Mouse (Mus musculus) bone marrow macrophage, adult 2 months (primary cell): Measurements from ENCODE around the gene Fam228a. TPM values are rescaled to one million over a fixed set of nuclear protein-coding genes. Genes with fewer than 3 reads are reported as not detected.
"Not testable (repeated sequence)": the region's sequence is repeated elsewhere in the genome, so short reads cannot be mapped to it uniquely, and the experiment has no call there.

Source experiments
- H3K27ac ChIP-seq: 2 replicates; pipeline ENCODE4 v1.5.1; 2012; ENCODE audit warnings: low read depth, low read length; ENCODE audit not compliant: insufficient read depth
- H3K4me1 ChIP-seq: 2 replicates; pipeline ENCODE4 v1.6.1; 2012; ENCODE audit warnings: low read length; ENCODE audit not compliant: control insufficient read depth, insufficient read depth
- H3K4me3 ChIP-seq: 2 replicates; pipeline ENCODE4 v1.5.1; 2012; ENCODE audit warnings: mild to moderate bottlenecking, low read length, moderate library complexity; ENCODE audit not compliant: insufficient read depth
- CTCF ChIP-seq: IDR thresholded peaks from 2 replicates; pipeline ENCODE4 v1.5.1; 2012; ENCODE audit warnings: low read depth, mild to moderate bottlenecking, low read length, moderate library complexity
- POLR2A ChIP-seq: IDR thresholded peaks from 2 replicates; pipeline ENCODE4 v1.6.1; 2012; ENCODE audit warnings: mild to moderate bottlenecking, low read depth, low read length, borderline replicate concordance
- polyA plus RNA-seq: library from polyadenylated mRNA; stranded (reverse); fragments of >200 nt; gene quantifications from 2 replicates; pipeline ENCODE4 v1.2.4, GENCODE M21; 2012; ENCODE audit not compliant: missing spikeins, insufficient read depth, insufficient read length

Fam228a gene
- polyA plus RNA-seq, 1 experiment, result not detected

DNA sequence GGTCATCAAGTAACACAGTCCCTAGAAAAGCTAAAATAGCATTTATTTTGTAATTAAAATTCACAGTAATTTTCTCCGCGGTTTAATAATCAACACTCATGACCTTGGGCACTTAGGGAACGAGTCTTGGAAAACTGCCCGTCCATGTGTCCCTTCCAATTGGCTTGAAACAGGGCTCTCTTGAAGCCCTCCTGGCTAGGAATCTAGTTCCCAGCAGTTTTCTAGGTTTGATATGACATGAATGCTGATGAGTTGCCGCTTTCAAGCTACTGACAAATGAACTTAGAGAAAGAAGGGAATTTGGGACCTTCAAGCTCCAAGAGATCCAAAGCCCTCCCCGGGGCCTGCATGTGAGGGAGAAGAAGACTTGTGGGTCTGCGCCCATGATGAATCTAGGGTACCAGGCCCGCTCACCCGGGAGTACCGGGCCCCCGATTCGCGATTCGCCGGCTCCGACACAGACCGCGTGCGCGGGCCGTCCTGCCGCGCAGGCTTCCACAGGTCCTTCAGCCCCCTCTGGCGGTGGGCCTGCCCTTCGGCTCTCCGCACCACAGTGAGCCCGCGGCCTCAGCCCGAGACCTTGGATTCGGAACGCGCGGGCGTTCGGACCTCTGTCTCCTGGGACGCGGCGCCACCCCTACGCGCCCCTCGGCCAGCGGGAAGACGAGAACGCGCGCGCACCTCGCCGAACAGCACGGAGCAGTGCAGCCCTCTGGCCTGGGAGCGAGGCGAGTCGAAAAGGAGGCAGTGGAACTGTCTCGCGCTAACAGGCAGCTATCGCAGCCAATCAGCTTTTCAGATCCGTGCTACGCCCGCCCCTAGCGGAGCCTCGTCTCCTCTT lies 30.5 kb upstream of the Fam228a start, which contains the start of the genes Pfn4 and Fam228b:
Pfn4 (plus strand) TSS at position 531 of the 841 bp plus-strand sequence.
Fam228b (minus strand) TSS at position 776 of the 841 bp plus-strand sequence.
- no peaks in the 10 kb centered on the region for H3K4me1 ChIP-seq
- H3K4me3 ChIP-seq, result peak within 1 kb of the TSS; percentile 88
- H3K27ac ChIP-seq, result no peak within 1 kb of the TSS
- TF ChIP-seq POLR2A (no peak), CTCF (peak; percentile 38; the same call in 1 of the 2 replicates)

DNA sequence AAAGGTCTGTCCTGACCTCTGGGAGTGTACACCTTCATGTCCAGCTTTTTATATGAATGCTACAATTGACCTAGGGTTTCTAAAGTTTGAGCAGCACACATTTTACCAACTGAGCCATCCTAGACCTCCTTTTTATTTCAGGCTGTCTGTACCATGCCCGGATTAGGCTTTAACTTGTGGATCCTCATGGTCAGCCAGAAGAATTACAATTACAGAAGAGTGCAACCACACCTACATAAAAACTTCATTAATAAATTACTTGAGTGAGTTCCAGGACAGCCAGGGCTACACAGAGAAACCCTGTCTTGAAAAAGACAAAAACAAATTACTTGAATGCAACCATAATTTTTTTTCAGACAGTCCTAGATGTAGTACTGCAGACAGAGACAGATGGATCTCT lies 18.8 kb upstream of the Fam228a start:
- no peaks in the 10 kb centered on the region for H3K4me1 ChIP-seq
- no peak overlapping the region for H3K27ac ChIP-seq
- TF ChIP-seq CTCF (no peak), POLR2A (no peak)
- H3K4me3 ChIP-seq, result no peak overlapping the region

DNA sequence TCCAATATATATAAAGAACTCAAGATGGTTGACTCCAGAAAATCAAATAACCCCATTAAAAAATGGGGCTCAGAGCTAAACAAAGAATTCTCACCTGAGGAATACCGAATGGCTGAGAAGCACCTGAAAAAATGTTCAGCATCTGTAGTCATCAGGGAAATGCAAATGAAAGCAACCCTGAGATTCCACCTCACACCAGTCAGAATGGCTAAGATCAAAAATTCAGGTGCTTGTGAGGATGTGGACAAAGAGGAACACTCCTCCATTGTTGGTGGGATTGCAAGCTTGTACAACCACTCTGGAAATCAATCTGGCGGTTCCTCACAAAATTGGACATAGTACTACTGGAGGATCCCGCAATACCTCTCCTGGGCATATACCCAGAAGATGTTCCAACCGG lies 16.2 kb upstream of the Fam228a start:
- not testable (repeated sequence) for H3K4me3 ChIP-seq, H3K4me1 ChIP-seq, H3K27ac ChIP-seq

DNA sequence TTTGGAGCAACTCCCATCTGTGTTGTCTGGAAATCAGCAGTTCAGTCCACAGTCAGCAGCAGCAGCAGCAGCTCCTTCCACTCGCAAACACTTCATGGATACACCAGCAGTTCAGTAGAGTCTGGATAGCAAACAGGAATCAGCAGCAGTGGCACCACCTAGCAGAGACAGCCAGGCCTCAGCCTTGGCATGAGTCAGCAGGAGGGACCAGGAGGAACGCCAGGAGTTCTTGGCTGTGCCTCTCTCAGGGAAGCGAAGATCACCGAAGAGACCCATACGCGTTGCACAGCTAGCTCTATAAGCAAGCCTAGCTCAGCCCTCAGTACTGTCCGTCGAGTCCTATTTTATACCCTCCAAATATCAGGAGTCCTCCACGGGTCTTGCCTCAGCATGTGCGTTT lies 6.3 kb upstream of the Fam228a start:
- TF ChIP-seq CTCF (no peak), POLR2A (no peak)
- Histone ChIP-seq H3K27ac (no peak overlapping the region), H3K4me1 (no peaks in the 10 kb centered on the region), H3K4me3 (no peak overlapping the region)

- no peak overlapping the region for H3K4me3 ChIP-seq
- no peak for TF ChIP-seq POLR2A
- TF ChIP-seq CTCF, result no peak
- H3K27ac ChIP-seq, result no peak overlapping the region
- no peaks in the 10 kb centered on the region for H3K4me1 ChIP-seq
These were observed 4.0 kb upstream of the Fam228a start for GRCm38 (mm10) chr12:4742183-4742582.

- TF ChIP-seq POLR2A (no peak), CTCF (no peak)
- Histone ChIP-seq H3K4me3 (no peak overlapping the region), H3K27ac (no peak overlapping the region), H3K4me1 (no peaks in the 10 kb centered on the region)
These were observed 2.6 kb upstream of the Fam228a start for GRCm38 (mm10) chr12:4740823-4741222.

GRCm38 (mm10) chr12:4732332-4732731 lies 5.9 kb downstream of the Fam228a start:
- TF ChIP-seq CTCF, result no peak
- TF ChIP-seq POLR2A, result no peak
- no peaks in the 10 kb centered on the region for H3K4me1 ChIP-seq
- H3K27ac ChIP-seq, result no peak overlapping the region
- no peak overlapping the region for H3K4me3 ChIP-seq

- H3K4me1 ChIP-seq, result no peaks in the 10 kb centered on the region
- H3K27ac ChIP-seq, result no peak overlapping the region
- H3K4me3 ChIP-seq, result no peak overlapping the region
- TF ChIP-seq POLR2A (no peak), CTCF (no peak)
These were observed 6.6 kb downstream of the Fam228a start for GRCm38 (mm10) chr12:4731629-4732028.

DNA sequence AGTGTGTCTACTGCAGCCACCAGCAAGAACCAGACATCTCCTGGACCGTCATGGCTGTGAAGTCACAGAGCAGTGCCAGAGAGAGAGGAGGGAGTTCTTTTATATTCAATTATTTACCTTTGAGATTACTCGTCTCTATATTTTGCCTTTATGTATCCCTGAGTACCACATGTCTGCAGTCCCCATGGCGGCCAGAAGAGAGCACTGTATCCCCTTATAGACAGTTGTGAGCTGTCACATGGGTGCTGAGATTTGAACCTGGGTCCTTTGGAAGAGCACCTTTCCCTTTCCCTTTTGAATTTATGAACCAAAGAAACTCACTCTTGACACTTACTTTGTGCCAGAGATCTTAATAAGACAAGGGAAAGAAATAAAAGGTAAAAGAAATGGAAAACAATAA lies 9.1 kb downstream of the Fam228a start:
- H3K4me1 ChIP-seq, result no peaks in the 10 kb centered on the region
- H3K4me3 ChIP-seq, result no peak overlapping the region
- no peak for TF ChIP-seq POLR2A
- no peak for TF ChIP-seq CTCF
- no peak overlapping the region for H3K27ac ChIP-seq

- TF ChIP-seq POLR2A (no peak), CTCF (no peak)
- Histone ChIP-seq H3K4me3 (no peak overlapping the region), H3K4me1 (no peaks in the 10 kb centered on the region), H3K27ac (no peak overlapping the region)
These were observed 18.2 kb downstream of the Fam228a start for GRCm38 (mm10) chr12:4719762-4720754.
